Mouse (Mus musculus) testis, adult 10 weeks (tissue): ENCODE data around the gene Abi3. TPM values are rescaled to one million over a fixed set of nuclear protein-coding genes. Genes with fewer than 3 reads are reported as not detected.

ENCODE experiments used
- polyA plus RNA-seq: library from polyadenylated mRNA; stranded (reverse); fragments of 350-450 nt; fragmentation: Illumina TruSeq; extraction: RNeasy Lipid Tissue Mini Kit (QIAGEN cat#74804); gene quantifications from one replicate; pipeline ENCODE4 v1.2.3, GENCODE M21; 2014; ENCODE audit warnings: low read depth, low replicate concordance

The Abi3 gene
- not detected for polyA plus RNA-seq

GRCm38 (mm10) chr11:95842074-95842681, at the start of gene Abi3:
Abi3 (minus strand) TSS chr11:95842476.

DNA sequence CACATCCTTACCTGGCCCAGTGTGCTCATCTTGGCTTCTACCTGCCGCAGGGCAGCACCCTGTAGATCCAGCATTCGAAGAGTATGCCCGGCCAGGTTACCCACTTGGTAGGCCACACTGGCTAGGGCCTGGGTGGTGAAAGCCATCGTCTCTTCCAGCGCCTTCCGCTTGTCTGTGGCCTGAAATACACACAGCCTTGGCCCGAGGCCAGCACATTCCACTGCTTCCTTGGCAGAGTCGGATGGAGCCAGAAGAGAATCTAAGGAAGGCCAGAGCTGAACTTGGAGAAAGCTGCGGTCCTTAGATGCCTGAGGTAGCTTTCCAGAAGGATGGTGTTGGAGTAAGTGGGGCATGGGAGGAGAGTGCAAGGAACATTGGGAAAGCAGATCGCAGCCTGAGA, 5.2 kb downstream of the Abi3 start, which contains the start of gene Gngt2:
TSS of gene Gngt2 (plus strand) at position 158 of the 400 bp plus-strand sequence.

DNA sequence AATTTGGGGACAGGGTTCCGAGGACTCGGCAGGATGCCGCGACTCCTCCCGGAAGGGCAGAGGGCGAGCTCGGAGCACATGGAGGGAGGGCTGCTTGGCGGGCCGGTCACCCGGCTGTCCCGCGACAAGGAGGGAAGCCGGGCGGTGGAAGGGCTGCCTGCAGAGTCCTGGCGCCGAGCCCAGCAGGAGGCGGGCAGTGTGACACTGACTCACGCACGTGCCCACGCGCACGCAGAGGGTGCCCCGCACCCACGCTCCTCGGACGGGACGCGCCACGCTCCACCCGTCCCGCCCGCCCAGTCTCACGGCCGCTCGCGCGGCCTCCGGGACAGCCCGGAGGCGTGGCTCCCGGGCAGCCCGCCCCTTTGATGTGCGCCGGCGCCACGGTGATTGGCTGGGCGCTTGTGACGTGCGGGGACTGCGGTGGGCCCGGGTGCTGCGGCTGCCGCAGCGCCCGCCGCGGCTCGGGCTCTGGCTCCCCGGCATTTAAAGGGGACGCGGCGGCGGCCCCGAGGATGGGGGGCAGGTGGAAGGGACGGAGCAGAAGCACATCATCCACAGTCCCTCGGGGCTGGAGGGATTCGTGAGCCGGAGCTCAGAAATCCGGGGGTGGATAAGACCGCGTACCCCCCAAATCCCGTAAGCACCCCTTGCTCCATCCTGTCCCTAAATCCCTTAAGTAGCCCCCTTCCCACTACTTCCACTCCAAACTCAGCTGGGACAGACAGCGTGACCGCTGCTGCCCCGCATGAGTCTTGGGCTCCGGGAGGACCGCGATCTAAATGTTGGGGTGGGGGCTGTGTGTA, 18.0 kb downstream of the Abi3 start, which contains the start of gene Phospho1:
TSS of gene Phospho1 (plus strand) at position 429 of the 806 bp plus-strand sequence.

Other genes starting within 250 kb of the Abi3 start
- gene Phb, start 175.5 kb downstream of the Abi3 start, polyA plus RNA-seq, result 3.4 TPM
- gene Zfp652, start 129.8 kb downstream of the Abi3 start, polyA plus RNA-seq, result 7.0 TPM
- 0.36 TPM for gene B130006D01Rik, start 118.9 kb downstream of the Abi3 start, polyA plus RNA-seq
- gene Phospho1, start 18.0 kb downstream of the Abi3 start, polyA plus RNA-seq, result 8.1 TPM
- 0.42 TPM for gene Gngt2, start 5.3 kb downstream of the Abi3 start, polyA plus RNA-seq
- 0.43 TPM for gene B4galnt2, start 72.4 kb upstream of the Abi3 start, polyA plus RNA-seq
- gene Igf2bp1, start 163.5 kb upstream of the Abi3 start, polyA plus RNA-seq, result 1.4 TPM
- not detected for gene Gip, start 182.1 kb upstream of the Abi3 start, polyA plus RNA-seq
- gene Snf8, start 192.4 kb upstream of the Abi3 start, polyA plus RNA-seq, result 22.2 TPM
- 13.5 TPM for gene Ube2z, start 222.9 kb upstream of the Abi3 start, polyA plus RNA-seq
- gene Atp5g1, start 233.2 kb upstream of the Abi3 start, polyA plus RNA-seq, result 2.9 TPM